Mouse (Mus musculus) NIH3T3 (cell line): Measurements from ENCODE around the gene Cmtr1.

Source experiments
- DNase-seq: peaks from one replicate; pipeline ENCODE4 v3.0.0-alpha.2; 2012; ENCODE audit warnings: low read depth

The Cmtr1 gene

DNA sequence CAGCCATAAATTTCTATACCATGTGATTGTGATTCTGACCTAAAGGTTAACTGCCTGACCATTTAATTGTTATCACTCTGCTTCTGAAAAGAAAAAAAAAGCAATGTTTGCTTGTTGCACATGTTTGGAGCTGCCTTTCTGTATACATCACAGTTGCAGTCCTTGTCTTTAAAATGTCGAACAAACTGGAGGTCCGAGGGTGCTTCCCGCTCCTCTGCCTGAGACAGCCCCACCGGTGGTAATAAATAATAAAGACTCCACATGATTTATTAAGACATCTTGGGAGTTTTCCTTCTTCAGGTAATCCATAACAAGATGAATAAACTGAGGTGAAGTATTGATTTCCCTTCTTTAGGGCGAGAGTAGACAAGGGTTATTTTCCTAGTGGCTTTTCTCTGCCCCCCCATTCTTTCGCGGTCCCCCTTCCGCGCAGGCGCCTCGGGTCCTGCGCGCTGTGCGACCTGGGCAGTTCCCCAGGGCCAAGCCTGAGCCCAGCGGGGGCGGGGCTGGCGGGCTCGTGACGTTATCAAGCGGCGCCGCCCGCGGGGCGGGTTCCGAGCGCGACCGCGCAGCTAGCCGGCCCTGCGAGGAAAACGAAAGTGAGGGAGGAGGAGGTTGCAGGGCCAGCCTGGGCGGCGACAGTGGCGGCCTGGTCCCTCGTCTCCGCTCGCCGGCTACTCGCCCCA, at the start of gene Cmtr1:
Gene Cmtr1, plus strand, starts transcription at position 520 of the 686 bp plus-strand sequence.
- DNase-seq, result peak; percentile 98

DNA sequence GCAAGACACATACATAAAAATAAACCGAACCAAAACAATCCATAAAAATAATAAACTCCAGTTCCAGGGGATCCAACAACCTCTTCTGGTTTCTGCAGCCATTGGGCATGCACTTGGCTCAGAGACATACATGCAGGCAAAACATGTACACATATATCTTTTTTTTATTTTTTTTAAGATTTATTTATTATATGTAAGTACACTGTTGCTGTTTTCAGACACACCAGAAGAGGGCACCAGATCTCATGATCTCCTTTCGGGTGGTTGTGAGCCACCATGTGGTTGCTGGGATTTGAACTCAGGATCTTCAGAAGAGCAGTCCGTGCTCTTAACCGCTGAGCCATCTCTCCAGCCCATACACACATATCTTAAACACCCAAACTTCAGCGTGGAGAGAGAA, 46.9 kb upstream of the Cmtr1 start:
- DNase-seq, result peak; percentile 26

DNA sequence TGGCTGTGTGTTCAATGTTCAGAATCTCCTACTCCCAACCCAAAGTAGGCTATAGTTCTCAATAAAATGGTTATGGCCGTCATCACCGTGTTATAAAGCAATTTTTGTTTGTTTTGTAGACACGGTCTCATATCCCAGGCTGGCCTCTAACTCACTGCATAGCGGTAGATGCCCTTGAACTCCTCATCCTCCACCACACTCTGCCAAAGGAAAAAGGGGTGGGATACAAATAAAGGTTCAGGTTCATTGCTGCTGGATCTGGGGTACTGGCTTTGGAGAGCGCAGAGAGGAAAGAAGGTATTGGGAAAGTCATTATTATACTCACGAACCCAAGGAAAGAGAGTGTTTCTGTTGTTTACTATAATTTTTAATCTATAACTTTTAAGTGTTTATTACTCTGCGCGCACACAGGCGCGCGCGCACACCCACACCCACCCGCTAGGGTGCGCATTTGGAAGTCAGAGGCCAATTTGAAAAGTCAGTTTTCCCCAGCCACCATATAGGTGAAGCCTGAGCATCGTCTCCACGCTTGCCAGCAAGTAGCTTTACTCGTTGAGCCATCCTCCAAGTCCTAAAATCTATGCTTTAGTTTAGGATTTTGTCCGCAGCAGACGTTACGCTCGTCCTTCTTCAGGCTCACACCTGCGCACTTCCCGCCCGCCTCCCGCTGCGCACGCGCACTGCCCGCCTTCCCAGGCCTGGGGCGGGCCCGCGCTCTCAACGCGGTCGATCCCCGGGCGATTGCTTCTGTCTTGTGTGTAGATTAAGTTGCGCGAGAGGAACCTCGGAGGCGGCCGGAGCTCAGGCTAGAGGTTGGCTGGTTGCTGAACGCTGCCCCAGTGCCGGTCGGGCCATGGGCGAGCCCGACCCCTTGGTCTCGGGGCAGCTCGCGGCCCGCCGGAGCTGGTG, 46.0 kb upstream of the Cmtr1 start, which contains the start of the genes Rnf8 and Gm28043:
Gene Rnf8, plus strand, starts transcription at position 676 of the 909 bp plus-strand sequence.
Gene Gm28043, plus strand, starts transcription at position 762 of the 909 bp plus-strand sequence.
- DNase-seq, result peak; percentile 98

DNA sequence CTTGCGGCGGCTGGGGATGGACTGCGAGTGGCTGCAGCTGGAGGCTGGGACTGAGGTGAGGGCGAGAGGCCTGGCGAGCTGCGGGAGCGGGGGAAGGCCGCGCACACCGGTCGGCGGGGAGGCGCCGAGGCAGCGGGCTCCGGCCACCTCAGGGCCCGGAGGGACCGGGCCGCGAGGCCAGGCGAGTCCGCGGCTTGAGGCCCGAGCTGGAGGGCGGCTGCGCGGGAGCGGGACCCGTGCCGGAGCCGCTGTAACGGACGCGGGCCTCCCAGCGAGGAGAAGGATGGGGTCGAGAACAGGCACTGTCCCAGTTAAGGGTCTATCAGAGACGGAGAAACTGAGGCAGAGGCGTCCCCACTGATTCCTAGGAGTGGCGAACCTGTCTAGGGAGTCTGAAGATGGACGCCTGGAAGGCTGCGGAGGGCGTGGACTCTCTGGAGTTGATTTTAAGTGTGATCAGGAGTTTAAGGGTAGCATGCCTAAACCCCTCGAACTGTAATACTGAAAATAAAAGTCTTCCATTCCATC, 45.3 kb upstream of the Cmtr1 start:
- DNase-seq, result peak; percentile 47

DNA sequence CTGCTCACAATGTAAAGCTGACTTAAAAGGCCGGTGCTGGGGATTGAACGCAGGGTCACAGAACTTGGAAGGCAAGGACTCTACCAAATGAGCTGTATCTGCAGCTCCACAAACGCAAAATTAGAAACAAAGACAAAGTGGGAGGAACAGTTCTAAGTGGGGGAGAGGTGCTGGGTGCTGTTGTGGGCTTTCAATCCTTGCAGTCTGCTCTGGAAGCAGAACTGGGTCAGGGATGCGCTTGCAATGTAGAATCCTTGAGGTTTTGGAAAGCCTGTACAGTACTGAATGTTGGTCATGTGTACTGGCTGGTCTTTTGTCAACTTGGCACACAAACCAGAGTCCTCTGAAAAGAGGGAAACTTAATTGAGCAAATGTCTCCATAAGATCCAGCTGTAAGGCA, 44.8 kb upstream of the Cmtr1 start:
- peak; percentile 42 for DNase-seq

DNA sequence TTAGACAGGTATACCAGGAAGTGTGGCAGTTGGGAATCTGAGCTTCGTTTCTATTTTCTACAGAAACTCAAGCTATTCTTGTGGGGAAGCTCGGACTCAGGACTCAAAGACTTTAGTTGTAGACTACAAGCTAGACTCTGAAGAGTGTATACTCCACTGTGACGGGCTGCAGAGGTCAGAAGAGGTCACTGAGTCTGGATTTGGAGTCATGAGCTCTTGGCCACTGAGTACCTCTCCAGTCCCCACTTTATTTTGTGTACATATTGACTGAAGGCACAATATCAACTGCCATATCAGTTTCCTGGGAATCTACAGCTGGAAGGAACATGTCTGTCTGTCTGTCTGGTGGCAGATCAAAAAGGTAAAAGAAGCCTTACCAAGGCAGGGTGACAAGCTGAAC, 41.2 kb upstream of the Cmtr1 start:
- no peak for DNase-seq

DNA sequence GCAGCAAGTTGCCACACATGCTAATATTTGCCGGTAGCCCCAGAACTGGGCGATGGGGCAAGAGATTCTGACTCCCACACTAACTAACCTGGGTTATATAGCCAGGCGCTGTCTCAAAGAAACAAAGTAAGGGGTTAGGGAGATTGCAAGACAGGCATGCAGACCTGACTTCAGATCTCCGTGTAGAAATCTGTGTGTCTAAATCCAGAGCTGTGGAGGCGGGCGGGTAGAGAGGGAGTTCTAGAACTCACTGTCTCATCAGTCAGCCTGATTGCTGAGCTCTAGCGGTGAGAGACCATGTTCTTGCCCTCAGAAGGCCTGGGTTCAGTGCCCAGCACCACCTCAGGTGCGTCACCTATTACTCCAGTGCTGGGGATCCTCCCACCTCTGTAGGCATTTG, 36.9 kb upstream of the Cmtr1 start:
- no peak for DNase-seq

DNA sequence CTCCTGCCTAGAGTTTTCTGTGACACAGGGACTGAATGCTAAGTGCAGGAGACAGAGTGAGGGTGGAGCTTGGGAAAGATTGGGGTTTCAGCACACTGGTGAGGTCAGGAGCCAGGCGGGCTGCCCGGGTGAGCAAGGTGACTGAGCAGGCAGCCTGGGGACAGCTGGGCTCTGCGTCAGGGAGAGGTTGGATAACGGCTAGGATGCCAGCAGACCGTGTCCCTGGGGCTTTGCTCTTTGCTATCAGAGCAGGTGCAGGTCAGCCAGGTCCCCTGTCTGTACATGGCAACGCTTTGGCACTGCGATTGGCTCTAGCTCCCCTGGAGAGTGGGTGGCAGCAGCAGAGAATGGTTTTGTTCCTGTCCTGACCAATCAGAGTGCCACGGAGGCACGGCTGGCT, 33.1 kb upstream of the Cmtr1 start:
- DNase-seq, result no peak

DNA sequence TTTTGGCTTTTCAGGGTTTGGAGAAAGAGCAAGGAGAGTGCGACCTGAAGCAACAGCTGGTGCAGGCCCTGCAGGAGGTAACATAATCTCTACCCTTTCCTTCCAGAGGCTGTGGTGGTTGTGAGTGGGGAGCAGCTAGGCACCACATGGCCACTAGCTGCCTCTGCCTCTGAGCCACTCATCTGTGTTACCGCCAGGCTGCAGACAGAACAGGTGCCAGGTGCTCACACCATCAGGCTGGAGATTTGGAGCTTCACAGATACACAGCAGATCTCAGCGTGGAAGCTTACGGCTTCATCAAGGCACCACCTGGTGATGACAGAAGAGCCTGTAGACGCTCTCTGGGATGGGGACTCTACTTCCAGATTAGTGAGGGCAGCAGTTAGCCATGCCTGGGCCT, 31.4 kb upstream of the Cmtr1 start:
- no peak for DNase-seq

DNA sequence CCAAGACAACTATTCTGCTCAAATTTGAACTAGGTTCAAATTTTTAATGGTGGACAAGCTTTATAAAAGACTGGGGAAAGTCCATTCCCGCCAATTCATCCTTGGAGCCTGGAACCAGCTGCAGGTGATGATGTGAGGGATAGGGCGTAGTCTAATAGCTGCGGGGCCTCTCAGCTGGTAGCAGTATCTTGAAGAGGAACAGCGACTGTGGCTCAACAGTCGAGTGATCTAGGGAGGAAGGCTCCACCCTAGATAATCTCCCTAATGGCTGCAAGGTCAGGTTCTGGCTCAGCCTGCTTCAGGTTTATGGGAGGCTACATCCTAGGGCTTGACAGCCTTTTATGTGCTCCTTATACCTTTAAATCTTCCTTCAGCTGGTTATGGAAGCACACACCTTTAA, 30.8 kb upstream of the Cmtr1 start:
- DNase-seq, result no peak

DNA sequence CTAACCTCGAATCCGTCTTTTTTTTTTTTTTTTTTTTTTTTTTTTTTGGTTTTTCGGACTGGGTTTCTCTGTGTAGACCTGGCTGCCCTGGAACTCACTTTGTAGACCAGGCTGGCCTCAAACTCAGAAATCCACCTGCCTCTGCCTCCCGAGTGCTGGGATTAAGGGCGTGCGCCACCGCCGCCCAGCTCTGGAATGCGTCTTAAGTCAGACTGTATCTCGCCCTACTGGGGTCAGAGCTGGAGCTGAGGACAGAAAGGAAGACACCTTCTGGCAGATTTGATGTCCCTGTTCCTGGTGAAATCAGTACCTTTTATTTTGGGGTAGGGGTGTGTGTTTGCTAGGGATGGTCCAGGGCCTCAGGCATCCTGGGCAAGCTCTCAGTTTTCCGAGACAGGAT, 28.1 kb upstream of the Cmtr1 start:
- DNase-seq, result no peak

DNA sequence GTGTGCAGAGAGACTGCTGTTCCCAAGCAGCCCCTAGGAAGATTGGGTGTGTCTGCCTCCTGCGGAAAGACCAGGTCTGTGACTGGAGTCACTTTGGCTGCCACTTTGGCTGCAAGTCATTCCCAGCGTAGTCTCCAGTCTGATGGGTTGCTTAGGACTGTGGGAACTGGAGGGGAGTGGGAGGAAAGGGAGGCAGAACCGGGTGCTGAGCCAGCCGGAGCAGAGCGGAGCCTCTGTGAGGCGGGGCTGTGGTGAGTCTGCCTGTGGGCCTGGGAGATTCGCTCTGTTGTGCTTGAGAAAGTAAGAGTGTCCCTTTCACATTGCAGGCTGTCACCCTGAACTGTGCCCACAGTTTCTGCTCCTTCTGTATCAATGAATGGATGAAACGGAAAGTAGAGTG, 24.9 kb upstream of the Cmtr1 start:
- DNase-seq, result no peak

DNA sequence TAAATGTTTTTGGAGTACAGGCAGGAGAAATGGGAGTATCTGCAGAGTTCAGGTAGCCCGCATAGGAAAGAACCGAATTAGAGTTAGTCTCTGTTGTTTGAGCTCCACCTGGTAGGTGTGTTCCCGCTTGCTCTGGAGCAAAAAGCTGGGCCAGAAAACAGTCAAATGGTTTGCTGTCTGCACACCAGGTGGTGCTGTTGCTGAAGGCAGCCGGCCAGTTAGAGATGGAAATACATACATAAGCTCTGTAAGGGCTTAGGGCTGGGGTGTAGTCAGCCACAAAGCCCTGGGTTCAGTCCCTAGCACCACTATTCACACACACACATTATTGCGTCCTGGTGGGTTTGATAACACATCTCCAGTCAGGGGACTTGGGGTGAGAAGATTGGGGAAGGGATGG, 24.3 kb upstream of the Cmtr1 start:
- DNase-seq, result peak; percentile 65

DNA sequence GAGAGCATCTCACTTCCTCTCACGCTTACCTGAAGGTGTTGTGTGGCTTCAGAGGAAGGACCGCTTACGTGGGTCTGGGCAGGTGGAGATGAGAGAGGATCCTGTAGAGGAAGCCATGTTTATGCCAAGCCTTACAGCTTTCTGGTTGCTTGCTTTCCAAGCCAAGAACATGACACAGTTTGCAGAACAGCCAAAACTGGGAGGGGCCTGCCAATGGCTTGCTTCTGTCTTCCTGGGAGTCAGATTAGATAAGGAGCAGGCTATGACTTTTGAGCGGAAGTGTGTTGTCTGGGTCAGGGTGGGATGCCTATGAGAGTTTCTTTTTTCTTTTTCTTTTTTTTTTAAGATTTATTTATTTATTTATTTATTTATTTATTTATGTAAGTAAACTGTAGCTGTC, 23.0 kb upstream of the Cmtr1 start:
- DNase-seq, result peak; percentile 18

DNA sequence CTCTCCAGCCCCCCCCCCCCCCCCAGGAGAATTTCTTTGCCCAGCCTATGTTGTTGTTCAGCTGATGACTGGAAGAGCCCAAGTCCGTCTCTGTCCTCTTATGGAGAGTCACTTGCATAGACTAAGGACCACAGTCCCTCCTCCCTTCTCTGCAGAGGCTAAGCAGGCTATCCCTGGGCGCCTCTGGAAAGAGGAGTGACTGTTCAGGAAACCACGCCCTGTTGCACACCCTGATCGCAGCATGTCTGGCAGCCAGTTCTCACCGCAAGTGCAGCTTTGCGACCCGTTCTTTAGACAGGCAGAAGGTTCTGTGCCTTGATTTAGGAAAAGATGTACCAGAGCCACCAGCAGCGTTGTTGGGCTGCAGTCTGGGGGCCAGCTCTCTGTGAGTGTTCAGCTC, 22.5 kb upstream of the Cmtr1 start:
- no peak for DNase-seq

DNA sequence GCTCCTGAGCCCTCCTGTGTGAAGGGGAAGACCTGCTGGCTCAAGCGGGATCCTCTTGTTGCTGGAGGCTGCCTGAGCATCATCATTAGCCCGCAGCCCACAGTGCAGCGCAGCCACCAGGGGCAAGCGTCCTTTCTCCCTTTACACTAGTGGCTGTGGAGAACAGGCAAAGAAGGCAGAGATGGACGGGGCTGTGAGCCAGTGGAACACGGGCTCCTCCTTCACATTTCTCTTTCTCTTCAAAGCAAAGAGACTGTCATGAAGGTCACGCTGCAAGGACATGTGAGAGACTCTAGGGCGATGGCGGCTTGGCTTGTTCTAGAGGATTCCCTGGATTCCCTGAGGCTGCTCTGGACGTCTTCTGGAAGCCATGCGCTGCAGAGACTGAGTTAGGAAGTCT, 19.4 kb upstream of the Cmtr1 start:
- no peak for DNase-seq

DNA sequence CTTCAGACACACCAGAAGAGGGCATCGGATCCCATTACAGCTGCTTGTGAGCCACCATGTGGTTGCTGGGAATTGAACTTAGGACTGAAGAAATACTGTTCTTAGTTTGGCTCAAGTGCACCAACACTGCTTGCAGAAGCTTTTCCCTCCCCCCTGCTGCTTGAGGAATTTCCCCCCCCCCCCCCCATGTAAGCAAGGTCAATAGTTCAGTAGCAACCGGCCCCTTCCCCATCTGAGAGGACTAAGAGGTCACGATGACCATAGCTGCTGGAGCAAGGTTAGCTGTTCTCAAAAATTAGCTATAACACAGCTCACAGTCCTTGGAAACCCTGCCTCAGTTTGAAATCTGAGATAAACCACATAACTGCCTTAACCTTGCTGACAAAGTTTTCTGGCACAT, 18.2 kb upstream of the Cmtr1 start:
- DNase-seq, result no peak

DNA sequence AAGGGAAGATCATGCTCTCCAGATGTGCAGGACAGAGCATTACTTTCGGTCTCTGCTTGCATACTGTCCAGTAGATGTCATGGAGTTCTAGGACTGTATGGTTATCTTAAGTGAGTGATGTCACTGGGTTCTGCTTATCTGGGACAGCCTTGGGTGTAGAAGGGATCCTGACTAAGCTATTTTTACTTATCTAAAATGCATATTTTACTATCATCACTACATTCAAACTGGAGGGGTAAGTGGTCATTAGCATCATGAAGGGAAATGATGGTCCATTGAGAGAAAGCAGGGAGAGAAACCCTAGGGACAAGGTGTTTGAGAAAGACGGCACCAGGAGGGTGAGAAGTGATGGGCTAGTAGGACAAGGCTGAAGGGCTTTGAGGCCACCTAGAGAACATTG, 2.1 kb upstream of the Cmtr1 start:
- DNase-seq, result no peak

DNA sequence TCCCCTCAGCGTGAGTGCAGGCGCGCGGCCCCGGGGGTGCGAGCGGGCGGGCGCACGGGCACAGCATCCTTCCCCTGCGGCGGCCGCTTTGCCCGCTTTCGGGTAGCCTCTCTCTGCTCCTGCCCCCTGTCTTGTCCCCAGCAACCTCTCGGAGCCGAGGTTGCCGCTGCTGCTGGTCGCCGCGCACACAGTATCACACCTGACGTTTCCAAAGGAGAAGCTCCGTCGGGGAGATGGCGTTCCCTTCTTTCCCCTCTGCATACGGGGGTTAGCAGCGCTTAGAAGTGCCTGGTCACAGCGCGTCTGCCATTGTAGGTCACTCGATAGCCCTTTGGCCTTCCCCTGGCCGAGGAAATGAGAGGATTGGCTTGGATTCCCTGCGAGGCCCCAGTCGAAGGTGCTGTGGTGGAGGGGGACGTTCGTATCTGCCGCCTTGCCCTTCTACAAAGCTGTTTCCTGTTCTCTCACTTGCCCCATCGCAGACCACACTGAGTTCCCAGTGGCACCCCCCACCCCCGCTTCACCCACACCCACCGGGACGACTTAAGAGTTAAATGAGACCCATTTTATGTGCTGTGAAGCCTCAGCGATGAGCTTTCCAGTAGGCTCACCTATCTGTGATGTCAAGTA, 482 bp downstream of the Cmtr1 start:
- no peak for DNase-seq

DNA sequence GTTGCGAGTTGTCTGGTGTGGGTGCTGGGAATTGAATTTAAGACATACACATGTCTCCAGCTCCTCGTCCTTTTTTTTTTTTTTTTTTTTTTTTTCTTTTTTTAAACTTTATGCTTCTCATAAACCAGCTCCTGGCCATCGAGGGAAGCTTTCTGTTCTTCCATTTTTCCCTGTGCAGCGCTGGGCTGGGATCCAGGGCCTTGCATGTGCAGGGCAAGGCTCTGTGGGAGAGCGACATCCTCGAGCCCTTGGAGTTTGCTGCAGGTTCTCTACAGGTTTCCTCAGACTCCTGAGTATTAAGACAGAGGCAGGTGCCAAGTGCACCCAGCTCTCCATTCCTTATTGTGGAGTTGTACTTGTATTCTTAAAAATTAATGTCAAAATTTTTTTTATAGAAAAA, 1.8 kb downstream of the Cmtr1 start:
- DNase-seq, result no peak

DNA sequence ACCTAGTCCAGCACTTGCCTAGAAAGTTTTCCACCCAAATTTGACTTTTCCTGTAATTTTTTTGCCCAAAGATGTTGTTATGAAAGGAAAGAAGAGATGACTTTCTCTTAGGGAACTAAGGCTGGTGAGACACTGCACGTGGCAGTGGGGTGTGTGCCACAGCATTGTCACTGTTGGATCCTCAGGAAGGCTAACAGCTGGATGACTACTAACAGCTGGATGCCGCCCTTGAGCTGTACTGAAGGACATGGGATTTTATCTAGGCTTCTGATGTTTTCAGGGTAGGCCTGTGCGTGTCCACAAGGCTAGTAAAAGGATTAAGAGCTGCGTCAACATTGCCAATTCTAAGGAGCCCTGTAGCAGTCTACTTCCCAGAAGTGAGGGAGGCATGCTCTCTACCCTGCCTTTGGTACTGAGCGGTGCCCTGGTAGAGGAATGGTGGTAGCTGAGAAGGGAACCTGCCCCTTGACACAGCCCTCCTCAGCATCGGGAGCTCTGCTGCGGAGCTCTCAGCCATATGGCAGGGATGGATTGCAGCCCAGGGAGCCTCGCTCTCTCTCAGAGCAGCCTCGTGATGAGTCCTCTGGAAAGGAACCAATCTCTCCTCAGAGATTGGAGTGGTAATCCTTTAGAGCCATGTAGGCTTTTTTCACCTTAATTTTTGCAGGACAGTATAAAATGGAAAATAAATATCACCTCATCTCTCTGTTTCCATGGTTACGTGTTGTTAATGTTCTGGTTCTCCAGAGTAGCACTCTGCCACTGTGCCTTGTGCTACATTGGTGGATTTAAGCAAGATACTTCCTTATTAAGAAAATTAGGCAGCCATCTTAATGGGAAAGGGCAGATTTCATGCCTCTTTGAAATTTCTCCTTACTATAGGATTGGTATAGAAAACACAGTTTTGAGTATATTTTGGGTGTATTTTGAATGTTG, 7.9 kb downstream of the Cmtr1 start:
- no peak for DNase-seq

DNA sequence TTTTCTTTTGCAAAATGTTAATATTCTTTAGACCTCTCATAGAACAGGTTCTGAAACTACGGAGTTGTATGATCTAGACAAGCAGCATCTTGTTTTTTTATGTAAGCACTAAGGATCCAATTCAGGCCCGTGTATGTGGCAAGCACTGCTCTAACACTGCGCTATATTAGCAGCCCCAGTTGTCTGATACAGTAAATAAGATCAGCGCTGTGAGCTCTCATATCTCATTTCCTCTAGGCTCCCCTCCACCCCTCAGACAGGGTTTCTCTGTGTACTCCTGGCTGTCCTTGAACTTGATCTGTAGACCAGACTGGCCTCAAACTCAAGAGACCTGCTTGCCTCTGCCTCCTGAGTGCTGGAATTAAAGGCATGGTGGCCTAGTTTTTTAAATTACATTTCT, 8.6 kb downstream of the Cmtr1 start:
- no peak for DNase-seq
